Mouse (Mus musculus): ENCODE results near the gene Ppp1r15b. TPM values are rescaled to one million over a fixed set of nuclear protein-coding genes. Genes with fewer than 3 reads are reported as not detected.

Ppp1r15b gene
- 10 to 100 TPM; 43.4 to 45.7 TPM for total RNA-seq (2021)

DNA sequence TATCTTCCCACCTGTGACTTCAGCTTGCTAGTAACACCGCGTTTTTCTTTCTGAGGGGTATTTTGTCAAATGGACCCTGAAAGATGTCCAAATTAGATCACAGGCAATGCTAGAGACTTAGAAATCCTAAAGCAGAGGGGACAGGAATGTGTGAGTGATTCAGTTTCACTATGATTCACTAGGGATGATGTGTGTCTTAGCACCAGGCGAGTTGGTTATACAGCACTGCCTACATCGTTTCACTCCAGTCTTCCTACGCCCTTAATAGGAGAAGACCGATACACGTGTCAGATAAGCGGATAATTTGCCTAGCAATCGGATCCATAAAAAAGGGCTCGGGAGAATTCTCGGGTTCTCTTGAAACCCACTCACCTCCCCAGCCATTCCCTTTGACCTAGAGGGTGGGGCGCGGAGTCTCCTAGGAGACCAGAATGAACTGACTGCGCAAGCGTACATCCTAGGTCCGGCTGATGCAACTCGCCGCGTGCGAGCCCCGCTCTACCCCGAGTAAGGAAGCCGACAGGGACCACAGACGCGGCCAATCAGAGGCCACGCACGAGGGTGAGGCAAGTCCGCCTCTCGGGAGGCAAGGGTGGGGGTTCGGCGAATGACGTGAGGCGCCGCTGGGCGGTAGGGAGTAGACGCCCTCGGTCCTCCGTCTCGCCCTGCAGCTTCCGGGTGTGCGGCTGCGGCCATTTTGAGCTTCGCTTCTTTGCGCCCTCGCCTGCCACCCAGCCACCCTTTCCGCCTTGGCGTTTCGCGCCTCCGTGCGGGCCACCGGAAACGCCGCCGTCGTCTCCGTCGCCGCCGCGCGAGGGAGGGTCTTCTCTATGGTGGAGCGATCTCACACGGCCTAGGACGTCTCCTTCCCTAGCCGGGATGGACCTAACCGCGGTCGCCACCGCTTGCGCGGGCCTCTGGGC, at the start of gene Ppp1r15b:
Gene Ppp1r15b, plus strand, starts transcription at position 506 of the 923 bp plus-strand sequence.
- DNase-seq (ENCODE audit: low spot score in 2 of 2), result peak; percentile 99 to 100
- intact Hi-C loops (cut with DNase I), result no loop called here

DNA sequence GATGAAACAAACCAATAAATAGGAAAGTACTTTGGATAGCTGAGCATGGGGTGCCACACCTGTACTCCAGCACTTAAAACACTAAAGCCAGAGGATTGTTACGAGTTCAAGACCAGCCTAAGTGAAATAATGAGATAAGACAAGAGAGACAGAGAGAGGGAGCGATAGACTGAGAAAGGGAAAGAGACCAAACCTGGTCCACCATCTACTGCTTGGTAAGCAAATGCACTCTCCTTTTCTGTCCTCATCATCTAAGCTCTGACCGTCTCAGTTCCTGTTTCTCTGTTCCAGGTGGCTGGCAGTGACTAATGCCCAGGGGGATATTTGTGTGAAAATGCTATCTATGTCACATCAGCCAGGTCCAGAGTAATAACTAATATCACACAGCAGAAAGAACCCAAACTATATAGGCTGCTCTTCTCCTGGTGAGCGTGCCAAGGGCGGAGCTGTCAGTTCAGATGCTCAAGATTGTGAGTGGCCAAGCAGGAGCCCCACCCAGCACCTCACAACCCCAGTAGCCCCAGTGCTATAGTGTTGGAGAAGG, 47.9 kb upstream of the Ppp1r15b start:
- intact Hi-C loops (cut with DNase I), result loop anchor here (10.0 kb wide), 1 partner anchor 328 kb away; no protein-coding TSS in a partner anchor
- DNase-seq (ENCODE audit: low spot score in 2 of 2), result no peak

DNA sequence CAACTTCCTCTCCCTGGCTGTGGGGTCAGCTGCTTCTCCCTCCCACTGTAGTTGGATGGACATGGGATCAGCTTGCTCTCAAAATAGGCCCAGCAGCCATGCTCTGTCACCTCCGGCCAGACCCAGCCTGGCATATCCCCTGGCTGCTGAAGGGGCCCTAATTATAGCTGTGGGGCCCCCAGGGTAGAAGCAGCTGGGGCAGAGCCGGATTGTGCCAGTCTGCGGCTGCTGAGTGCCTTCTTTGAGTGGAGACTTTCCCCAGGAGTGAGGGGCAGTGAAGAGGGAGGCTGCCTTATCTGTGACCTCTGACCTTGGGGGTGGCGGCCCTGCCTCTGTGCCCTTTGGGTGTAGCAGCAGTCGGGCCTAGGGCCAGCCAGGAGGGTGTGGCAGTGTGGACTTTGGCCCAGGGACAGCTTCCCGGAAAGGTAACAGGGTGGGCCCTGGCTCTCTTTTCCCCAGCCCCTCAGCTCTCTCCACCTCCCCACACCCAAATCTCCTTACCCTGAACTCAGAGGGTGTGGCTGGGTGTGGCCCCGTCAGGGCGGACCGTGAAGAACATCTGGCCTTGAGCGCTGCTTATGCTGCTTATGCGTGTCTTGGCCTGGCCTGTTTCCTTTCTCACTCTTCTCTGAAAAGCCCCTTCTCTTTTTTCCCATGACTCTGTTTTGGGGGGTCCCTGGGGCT, 46.9 kb upstream of the Ppp1r15b start:
- intact Hi-C loops (cut with DNase I), result loop anchor here (10.0 kb wide), 1 partner anchor 329 kb away; no protein-coding TSS in a partner anchor
- DNase-seq (ENCODE audit: low spot score in 2 of 2), result no peak

DNA sequence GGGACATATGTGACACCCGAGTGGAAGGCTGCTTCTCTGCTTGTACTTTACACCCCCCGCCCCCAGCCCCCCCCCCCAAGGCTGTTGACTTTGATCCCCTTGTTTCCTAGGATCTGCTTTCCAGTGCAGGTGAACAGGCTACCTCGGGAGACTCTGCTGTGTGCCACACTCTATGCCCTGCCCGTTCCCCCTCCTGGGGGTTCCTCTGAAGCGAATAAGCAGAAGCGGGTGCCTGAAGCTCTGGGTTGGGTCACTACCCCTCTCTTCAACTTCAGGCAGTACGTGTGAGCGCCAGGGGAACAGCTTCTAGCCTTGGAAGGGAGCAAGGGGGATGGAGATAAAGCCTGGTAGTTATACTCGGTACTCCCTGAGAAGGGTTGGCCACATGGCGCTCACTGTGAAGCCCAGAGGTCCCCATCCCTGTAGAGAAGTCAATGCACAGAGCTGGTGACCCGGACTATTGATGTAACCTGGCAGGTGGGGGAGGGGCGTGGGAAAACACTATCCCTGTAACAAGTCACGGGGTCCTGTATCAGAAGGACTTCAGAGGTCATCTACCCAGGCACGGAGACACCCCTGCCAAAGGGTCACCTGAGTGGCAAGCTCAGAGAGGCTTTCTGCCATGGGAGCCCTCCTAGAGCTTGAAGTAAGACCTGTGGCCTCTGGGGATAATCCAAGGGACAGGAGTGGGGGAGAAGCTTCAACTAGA, 46.1 kb upstream of the Ppp1r15b start:
- no peak for DNase-seq (ENCODE audit: low spot score in 2 of 2)
- intact Hi-C loops (cut with DNase I), result loop anchor here (10.0 kb wide), 1 partner anchor 330 kb away; no protein-coding TSS in a partner anchor

DNA sequence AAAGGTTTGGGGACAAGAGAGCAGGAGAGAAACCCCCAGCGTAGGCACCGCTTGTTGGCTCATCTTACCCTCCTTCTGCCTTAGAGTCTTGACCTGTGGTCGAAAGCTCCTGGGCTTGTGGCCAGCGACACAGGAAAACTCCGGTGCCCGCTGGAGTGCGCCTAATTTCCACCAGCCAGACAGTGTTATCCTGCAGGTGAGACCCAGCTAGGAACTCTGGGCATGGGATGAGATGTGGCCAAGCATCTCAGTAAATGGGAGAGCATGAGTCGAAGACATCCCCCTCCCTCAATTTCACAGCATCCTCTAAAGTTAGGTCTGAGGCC, 45.6 kb upstream of the Ppp1r15b start:
- DNase-seq (ENCODE audit: low spot score in 2 of 2), result no peak
- intact Hi-C loops (cut with DNase I), result loop anchor here (10.0 kb wide), 1 partner anchor 331 kb away; no protein-coding TSS in a partner anchor

DNA sequence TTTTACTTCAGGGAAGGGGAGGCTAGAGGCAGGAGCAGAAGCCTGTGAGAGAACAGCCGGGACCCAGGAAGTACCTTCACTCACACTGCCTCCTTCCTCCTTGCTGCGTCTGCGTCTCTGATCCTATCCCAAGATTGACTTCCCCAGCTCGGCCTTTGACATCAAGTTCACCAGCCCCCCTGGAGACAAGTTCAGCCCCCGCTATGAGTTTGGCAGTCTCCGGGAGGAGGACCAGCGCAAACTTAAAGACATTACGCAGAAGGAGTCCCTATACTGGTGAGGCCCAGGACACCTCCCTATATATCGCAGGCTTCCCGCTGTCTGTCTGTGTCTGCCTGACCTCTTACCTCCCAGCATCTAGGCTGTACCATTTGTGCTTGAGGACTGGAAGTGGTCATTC, 44.1 kb upstream of the Ppp1r15b start:
- intact Hi-C loops (cut with DNase I), result loop anchor here (1.0 to 10.0 kb wide), 2 partner anchors 48 to 332 kb away; no protein-coding TSS in a partner anchor
- no peak for DNase-seq (ENCODE audit: low spot score in 2 of 2)

DNA sequence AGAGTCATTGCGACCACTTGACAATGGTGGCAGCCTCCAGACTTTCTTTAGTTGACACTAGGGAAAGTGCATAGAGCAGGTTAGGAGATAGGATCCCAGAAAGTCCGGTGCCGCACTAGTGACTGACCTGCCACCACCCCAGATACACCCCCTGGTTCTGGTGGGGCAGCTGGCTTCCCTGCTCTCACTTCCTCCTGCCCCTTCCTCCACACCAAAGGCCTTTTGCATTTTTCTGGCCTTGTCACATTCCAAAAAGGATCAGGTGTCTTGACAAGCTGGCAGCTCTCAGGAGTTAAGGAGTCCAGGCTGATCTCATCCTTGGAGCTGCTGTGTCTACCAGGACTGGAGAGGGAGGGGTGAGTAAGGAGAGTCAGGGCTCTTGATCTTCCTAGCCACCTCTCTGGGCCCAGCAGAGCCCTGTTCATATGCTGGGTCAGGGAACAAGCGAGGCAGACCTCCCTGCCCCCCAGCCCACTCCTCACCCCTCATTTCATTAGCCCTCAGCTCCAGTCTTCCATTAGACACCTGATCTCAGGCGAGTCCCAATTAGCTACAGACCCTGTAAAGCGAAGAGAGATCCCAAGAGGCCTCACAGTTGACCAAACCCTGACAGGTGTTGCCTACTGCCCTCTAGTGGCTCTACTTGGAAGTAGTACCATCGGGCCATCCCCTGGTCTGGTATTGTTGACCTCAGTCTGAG, 43.6 kb upstream of the Ppp1r15b start:
- intact Hi-C loops (cut with DNase I), result loop anchor here (1.0 to 10.0 kb wide), 2 partner anchors 48 to 333 kb away; no protein-coding TSS in a partner anchor
- DNase-seq (ENCODE audit: low spot score in 2 of 2), result peak; percentile 29 to 39

DNA sequence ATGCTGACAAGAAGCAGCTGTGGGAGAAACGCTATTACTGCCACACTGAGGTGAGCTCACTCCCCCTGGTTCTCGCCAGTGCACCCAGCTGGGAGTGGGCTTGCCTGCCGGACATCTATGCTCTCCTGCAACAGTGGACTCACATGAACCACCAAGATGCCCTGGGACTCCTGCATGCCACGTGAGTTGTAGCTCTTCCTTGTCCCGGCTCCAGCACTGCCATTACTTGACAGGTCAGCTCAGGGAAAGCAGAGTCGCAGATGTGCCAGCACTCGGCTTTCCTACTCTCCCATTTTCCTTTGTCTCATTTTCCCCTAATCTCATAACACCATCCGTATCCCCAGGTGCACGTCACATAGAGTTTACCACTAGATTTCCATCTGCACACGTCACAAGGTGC, 42.7 kb upstream of the Ppp1r15b start:
- DNase-seq (ENCODE audit: low spot score in 2 of 2), result no peak
- intact Hi-C loops (cut with DNase I), result loop anchor here (10.0 kb wide), 1 partner anchor 333 kb away; no protein-coding TSS in a partner anchor

DNA sequence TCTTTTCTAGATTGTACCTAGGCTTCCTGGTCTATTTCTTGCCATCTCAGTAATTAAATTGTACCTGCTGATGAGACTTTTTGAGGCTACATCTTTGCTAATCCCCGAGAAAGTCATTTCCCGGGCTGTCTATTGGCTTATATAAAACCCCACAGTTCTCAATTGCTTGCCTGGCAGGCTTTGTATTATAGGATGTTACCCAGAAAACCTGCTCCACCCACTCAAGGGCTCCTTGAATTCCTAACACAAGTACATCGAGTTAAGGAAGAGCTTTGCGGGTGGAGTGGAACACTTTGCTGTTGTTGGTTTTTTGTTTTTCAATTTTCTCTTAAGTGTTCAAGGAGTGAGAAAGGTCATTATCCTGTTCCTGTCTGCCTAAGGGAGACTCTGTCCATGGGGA, 41.5 kb upstream of the Ppp1r15b start:
- intact Hi-C loops (cut with DNase I), result loop anchor here (10.0 kb wide), 1 partner anchor 335 kb away; no protein-coding TSS in a partner anchor
- DNase-seq (ENCODE audit: low spot score in 2 of 2), result no peak

DNA sequence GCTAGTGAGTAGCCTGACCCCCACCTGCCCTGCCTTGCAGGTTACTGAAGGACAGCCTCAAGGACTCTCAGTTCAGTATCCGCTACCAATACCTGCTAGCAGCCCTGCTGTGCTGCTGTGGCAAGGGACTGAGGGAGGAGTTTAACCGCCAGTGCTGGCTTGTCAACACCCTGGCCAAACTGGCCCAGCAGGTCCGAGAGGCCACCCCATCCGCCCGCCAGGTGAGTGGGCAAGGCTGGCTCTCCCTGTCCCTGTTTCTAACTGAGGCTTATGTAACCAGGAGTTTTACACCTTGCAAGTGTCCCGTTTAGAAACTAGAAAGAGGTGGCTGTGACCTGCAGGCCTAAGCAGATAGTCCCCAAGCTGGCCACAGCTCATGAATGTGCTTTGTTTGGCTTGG, 40.3 kb upstream of the Ppp1r15b start:
- DNase-seq (ENCODE audit: low spot score in 2 of 2), result no peak
- intact Hi-C loops (cut with DNase I), result no loop called here

DNA sequence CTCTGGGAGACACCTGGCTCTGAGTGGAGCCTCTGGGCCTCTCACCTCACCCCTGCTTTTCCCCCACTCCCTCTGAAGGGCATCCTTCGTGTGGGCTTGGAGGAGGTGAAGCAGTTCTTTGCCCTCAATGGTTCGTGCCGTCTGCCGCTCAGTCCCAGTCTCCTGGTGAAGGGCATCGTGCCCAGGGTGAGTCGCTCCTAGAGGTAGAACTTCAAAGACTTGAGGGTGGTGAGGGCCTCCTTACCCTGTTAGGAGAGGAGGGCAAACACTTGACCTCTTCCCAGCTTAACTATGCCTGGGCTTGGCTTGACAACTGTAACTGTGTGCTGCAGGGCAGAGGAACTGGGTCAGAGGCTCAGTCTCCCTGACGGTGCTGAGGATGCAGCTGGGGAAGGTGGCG, 39.5 kb upstream of the Ppp1r15b start:
- no peak for DNase-seq (ENCODE audit: low spot score in 2 of 2)
- intact Hi-C loops (cut with DNase I), result no loop called here

DNA sequence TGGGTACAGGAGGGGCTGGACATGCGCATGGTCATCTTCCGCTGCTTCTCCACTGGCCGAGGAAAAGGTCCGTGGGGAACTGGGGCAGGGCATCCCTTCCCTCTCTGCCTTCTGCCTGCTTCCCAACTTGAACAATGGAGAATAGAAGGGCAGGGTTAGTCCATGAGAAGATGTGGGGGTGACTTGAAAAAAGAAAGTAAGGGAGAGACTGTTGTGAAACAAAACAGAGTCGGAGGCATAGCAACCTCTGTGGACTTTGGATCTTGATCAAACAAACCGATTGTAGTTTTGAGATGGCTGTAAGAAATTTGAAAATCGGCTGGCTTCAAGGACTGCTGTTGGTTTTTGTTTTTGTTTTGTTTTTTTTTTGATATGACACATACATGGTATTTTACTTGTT, 37.2 kb upstream of the Ppp1r15b start:
- intact Hi-C loops (cut with DNase I), result no loop called here
- no peak for DNase-seq (ENCODE audit: low spot score in 2 of 2)

DNA sequence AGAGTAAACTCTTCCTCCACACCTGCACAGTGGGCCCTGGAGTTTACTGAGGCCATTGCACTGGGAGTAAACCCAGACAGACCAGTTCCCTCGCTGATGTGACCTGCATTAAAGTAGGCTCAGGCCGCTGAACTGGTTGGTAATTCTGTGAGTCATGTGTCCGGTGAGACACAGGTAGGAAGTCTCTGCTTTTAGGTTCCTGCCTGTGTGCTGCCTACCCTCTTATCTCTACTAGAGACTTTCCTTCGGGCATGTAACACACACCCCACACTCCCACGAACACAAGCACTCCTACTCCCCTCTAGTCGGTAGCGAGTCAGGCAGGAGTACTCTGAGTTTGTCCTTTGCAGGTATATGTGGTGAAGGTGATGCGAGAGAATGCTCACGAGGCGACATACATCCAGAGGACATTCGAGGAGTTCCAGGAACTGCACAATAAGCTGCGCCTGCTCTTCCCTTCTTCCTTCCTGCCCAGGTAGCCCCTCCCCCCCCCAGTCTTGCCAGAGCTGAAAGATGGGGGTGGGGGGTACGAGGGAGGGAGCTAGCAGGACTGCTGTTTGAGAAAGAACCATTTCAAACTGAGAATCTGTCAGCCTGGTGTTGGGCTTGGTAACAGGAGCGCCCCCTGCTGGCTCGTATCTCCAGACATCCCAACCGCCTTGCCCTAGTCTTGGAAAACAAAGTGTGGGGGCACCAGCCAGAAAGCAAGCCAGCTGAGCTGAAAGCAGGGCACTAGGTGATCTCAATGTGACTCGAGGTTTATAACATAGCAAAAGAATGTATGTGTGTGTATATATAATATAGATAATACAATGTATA, 29.8 kb upstream of the Ppp1r15b start:
- DNase-seq (ENCODE audit: low spot score in 2 of 2), result peak; percentile 76 to 79
- intact Hi-C loops (cut with DNase I), result loop anchor here (1.0 kb wide), 1 partner anchor 62 kb away; no protein-coding TSS in a partner anchor

DNA sequence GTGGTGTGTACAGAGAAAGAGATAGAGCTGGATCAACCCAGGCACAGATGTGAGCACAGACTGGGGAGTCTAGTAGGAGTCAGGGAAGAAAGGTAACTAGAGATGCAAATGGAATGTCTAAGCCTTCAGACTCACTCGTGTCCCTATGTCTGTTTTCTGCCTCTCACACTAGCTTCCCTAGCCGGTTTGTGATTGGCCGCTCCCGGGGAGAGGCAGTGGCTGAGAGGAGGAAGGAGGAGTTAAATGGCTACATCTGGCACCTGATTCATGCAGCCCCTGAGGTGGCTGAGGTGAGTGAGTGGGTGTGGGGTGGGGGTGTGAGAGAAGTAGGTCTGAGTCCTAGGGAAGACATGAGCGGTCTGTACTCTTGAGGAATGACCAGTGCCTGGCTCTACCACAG, 28.8 kb upstream of the Ppp1r15b start:
- intact Hi-C loops (cut with DNase I), result no loop called here
- DNase-seq (ENCODE audit: low spot score in 2 of 2), result no peak

DNA sequence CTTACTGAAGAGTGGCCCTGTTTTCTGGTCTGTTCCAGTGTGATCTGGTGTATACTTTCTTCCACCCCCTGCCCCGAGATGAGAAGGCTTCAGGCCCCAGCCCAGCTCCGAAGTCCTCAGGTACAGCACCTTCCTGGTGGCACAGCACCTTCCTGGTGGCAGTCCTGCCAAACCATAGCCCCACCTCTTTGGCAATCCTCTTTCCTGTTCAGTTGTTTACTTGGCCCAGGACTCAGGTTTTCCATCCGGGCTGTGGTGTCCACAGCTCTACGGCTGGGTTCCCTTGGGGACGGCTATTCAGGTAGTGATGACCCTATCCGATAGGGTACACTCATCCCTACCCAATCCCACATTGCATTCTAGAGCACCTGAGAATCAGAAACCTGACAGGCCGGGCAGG, 27.6 kb upstream of the Ppp1r15b start:
- DNase-seq (ENCODE audit: low spot score in 2 of 2), result no peak
- intact Hi-C loops (cut with DNase I), result no loop called here

DNA sequence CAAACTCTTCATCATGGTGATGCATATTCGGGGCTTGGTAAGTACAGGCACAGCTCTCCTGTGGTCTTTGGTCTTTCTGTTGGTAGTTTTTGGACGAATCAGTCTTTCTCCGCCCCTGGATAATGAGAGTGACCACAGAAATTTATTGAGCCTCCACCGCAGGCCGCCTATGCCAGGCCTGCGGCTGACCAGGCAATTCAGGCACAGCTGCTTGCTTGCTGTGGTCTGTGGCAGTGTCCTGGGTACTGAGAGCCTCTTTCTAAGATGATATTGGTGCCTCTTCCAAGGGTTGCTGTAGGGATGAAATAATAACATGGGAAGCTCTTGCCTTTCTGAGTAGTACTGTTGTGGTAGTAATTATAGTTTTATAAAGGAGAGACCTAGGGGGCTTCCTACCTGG, 27.1 kb upstream of the Ppp1r15b start:
- no peak for DNase-seq (ENCODE audit: low spot score in 2 of 2)
- intact Hi-C loops (cut with DNase I), result no loop called here

DNA sequence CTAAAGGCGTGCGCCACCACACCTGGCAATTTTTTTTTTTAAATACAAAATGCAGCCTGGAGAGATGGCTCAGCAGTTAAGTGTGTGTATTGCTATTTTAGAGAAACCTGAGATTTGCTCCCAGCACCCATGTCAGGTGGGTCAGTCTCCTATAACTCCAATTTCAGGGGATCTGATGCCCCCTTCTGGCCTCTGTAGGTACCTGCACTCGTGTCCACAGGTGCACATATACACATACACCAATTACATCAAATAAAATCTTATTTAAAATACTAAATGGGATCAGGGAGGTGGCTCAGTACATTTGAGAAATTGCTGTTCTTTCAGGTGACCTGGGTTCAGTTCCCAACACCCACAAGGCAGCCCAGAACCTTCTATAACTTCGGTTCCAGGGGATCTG, 14.8 kb upstream of the Ppp1r15b start:
- intact Hi-C loops (cut with DNase I), result no loop called here
- no peak for DNase-seq (ENCODE audit: low spot score in 2 of 2)

DNA sequence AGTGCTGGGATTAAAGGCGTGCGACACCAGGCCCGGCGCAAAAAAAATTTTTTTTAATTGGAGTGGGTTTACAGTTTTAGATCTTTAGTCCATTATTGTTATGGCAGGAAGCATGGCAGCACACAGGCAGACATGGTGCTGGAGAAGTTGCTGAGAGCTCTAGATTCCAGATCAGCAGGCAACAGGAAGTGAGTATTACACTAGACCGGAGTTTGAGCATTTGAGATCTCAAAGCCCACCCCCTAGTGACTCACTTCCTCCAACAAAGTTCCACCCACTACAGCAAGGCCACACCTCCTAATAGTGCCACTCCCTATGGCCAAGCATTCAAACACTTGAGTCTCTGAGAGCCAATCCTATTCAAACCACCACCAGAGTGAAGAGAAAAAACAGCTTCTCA, 12.8 kb upstream of the Ppp1r15b start:
- intact Hi-C loops (cut with DNase I), result no loop called here
- DNase-seq (ENCODE audit: low spot score in 2 of 2), result no peak
